Mouse (Mus musculus) spleen, adult 2 months (tissue): ENCODE results near the gene Dnajc7. TPM values are rescaled to one million over a fixed set of nuclear protein-coding genes. Genes with fewer than 3 reads are reported as not detected.
"Not testable (repeated sequence)": the region's sequence is repeated elsewhere in the genome, so short reads cannot be mapped to it uniquely, and the experiment has no call there.

ENCODE experiments used
- DNase-seq, 2 experiments: peaks; one replicate each; pipeline versions ENCODE4 v3.0.0 to v3.0.0-alpha.2; 2012 to 2021; ENCODE audit warnings: low spot score in 2 of 2, low read depth in 1 of 2
- H3K27ac ChIP-seq: fragments of 200-500 bp; 2 replicates; pipeline ENCODE4 v1.5.1; 2012; ENCODE audit warnings: low read length, inconsistent platforms; ENCODE audit not compliant: insufficient read depth
- H3K27me3 ChIP-seq: fragments of 200-500 bp; 2 replicates; pipeline ENCODE4 v1.6.1; 2012; ENCODE audit warnings: mild to moderate bottlenecking, moderate library complexity, low read length, inconsistent platforms; ENCODE audit not compliant: control insufficient read depth, insufficient read depth
- H3K36me3 ChIP-seq: fragments of 200-500 bp; 2 replicates; pipeline ENCODE4 v1.6.1; 2012; ENCODE audit warnings: mild to moderate bottlenecking, low read length, inconsistent platforms; ENCODE audit not compliant: control insufficient read depth, insufficient read depth
- H3K4me1 ChIP-seq: fragments of 200-500 bp; 2 replicates; pipeline ENCODE4 v1.6.1; 2011; ENCODE audit warnings: inconsistent platforms; ENCODE audit not compliant: control insufficient read depth, insufficient read depth, insufficient read length
- H3K4me3 ChIP-seq: fragments of 200-500 bp; 2 replicates; pipeline ENCODE4 v1.5.1; 2011; ENCODE audit warnings: mild to moderate bottlenecking, inconsistent platforms; ENCODE audit not compliant: insufficient read depth, insufficient read length; ENCODE audit errors: extremely low read depth
- CTCF ChIP-seq: fragments of 200-500 bp; IDR thresholded peaks from 2 replicates; pipeline ENCODE4 v1.5.1; 2011; ENCODE audit warnings: mild to moderate bottlenecking, inconsistent platforms; ENCODE audit not compliant: insufficient read depth, insufficient read length, insufficient replicate concordance; ENCODE audit errors: extremely low read depth
- POLR2A ChIP-seq: fragments of 200-500 bp; IDR thresholded peaks from 2 replicates; pipeline ENCODE4 v1.6.1; 2011; ENCODE audit warnings: low read depth, low read length, inconsistent platforms
- WGBS: fragments of 180-500 bp; shearing (Covaris S2); methylation state at CpG from one replicate; pipeline ENCODE4 v1.1.7; 2018; 5-methylcytosine and 5-hydroxymethylcytosine counted together
- polyA plus RNA-seq: library from polyadenylated mRNA; depleted of rRNA; stranded (reverse); fragments of >200 nt; gene quantifications from 2 replicates; pipeline ENCODE4 v1.2.3, GENCODE M21; 2012; rRNA removed

Gene Dnajc7
- polyA plus RNA-seq, 1 experiment: 53.7 TPM

DNA sequence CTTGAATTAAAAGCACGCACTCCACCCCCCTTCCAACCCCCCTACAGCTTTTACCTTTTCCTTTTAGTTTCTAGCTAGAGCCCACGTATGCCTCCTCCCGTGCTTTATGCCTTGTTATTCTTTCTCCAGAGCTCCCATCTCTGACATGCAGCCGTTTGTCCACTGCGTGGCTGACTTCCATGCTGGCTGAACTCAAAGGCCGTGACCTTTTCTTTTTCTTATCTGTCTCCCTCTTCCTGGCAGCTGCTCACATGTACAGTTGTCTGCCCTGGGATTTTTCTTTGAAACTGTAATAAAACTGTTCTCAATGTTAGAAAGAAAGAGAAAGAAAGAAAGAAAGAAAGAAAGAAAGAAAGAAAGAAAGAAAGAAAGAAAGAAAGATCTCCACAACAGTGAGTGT lies 79.0 kb downstream of the Dnajc7 start:
- H3K4me3 ChIP-seq: no peak overlapping the region
- H3K27ac ChIP-seq: no peak overlapping the region
- no peaks in the 10 kb centered on the region for H3K36me3 ChIP-seq
- H3K27me3 ChIP-seq: no peaks in the 10 kb centered on the region
- TF ChIP-seq CTCF: no peak
- no peak for DNase-seq
- 50% methylated on average over 6 of the region's 6 CpGs for WGBS
- H3K4me1 ChIP-seq: peaks cover 7% of the 10 kb centered on the region

DNA sequence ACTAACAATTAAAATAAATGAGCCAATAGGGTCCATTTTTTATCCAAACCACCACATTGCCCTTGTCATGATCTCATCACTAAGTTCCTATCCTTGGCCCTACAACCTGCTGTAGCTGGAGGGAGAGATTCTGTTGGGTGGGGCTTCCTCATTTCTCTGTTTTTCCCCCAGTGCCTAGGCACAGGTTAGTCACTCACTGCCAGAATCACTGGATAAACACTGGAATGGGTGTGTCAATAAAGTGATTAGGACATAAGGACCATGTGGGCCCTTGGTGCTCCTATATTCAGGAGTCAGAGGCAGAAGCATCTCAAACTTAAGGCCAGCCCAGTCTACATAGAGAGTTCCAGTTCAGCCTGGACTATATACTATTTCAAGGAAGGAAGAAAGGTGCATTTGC lies 83.5 kb downstream of the Dnajc7 start:
- Histone ChIP-seq H3K27ac (no peak overlapping the region), H3K4me3 (no peak overlapping the region), H3K36me3 (no peaks in the 10 kb centered on the region), H3K27me3 (no peaks in the 10 kb centered on the region), H3K4me1 (no peaks in the 10 kb centered on the region)
- no peak for DNase-seq
- TF ChIP-seq POLR2A (no peak), CTCF (no peak)

DNA sequence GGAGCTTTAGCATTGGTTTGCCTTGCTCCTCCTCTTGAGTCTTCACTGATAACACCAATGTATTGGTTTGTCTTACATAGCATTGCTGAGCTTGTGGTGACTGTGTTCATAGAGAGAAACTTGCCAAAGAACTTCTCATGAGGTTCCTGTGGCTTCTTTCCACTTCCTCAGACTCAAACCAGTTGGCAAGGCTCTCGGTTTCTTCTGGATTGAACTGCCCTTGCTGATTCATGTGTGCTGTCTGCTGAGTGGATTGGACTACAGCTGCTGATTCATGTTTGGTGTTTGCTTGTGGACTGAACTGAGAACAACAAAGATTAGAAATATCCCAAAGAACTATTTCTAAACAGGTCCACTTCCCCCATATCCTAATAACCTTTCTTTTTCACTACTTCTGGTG lies 84.0 kb downstream of the Dnajc7 start:
- Histone ChIP-seq H3K27ac (no peak overlapping the region), H3K4me1 (no peaks in the 10 kb centered on the region), H3K4me3 (no peak overlapping the region), H3K27me3 (no peaks in the 10 kb centered on the region), H3K36me3 (no peaks in the 10 kb centered on the region)
- TF ChIP-seq CTCF: no peak
- no peak for TF ChIP-seq POLR2A
- DNase-seq: no peak
- 21% methylated on average over 1 of the region's 1 CpGs for WGBS

DNA sequence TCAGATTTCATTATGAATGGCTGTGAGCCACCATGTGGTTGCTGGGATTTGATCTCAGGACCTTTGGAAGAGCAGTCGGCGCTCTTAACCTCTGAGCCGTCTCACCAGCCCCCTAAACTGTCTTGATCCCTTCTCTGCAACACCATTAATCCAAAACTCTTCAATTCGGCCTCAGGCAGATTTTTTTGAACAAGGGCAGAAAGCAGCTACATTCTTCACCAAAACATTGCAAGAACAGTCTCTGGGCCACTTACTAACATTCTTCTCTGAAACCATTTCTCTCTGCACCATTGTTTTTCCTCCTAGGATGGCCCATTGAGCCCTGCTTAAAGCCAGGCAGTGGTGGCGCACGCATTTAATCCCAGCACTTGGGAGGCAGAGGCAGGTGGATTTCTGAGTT lies 85.1 kb downstream of the Dnajc7 start:
- not testable (repeated sequence) for H3K27ac ChIP-seq, H3K4me1 ChIP-seq, H3K27me3 ChIP-seq, H3K4me3 ChIP-seq, H3K36me3 ChIP-seq, DNase-seq
- 97% methylated on average over 6 of the region's 6 CpGs for WGBS

DNA sequence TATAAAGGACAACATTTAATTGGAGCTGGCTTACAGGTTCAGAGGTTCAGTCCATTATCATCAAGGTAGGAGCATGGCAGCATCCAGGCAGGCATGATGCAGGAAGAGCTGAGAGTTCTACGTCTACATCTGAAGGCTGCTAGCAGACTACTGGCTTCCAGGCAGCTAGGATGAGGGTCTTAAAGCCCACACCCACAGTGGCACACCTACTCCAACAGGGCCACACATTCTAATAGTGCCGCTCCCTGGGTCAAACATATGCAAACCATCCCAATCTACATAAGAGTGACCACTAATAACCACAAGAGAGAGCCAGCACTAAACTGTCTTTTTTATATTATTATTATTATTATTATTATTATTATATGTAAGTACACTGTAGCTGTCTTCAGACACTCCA lies 85.6 kb downstream of the Dnajc7 start:
- H3K36me3 ChIP-seq, DNase-seq, H3K4me3 ChIP-seq, H3K27me3 ChIP-seq, H3K27ac ChIP-seq, H3K4me1 ChIP-seq: not testable (repeated sequence)
- WGBS: 91% methylated on average over 2 of the region's 2 CpGs

DNA sequence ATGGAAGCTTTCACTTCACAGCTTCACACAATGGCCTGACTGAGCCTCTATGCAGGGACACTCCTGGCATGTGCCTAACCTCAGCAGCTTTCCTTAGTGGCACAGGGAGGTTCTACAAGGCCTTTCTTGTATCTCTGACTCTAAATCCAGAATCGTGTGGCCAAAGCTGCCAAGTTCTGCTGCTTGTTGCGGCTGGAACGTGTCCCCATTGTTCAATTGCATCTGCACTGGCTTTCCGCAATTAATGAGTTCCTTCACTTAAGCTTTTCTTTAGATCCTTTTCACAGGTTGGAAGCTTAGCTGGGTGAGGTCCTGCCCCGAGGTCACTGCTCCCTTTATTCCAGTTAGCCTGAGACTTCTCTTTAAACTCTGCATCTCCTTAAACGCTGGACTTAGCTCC lies 86.1 kb downstream of the Dnajc7 start:
- Histone ChIP-seq H3K27me3 (no peaks in the 10 kb centered on the region), H3K4me3 (no peak overlapping the region), H3K27ac (no peak overlapping the region), H3K36me3 (no peaks in the 10 kb centered on the region), H3K4me1 (no peaks in the 10 kb centered on the region)
- WGBS: 86% methylated on average over 6 of the region's 6 CpGs
- no peak for TF ChIP-seq POLR2A
- no peak for TF ChIP-seq CTCF
- DNase-seq: no peak

Other genes with a start within 250 kb of the Dnajc7 start
- gene Jup, start 222.4 kb downstream of the Dnajc7 start, polyA plus RNA-seq: 84.5 and 91.6 TPM in 2 replicates
- 6.7 and 11.1 TPM in 2 replicates for gene P3h4, start 205.3 kb downstream of the Dnajc7 start, polyA plus RNA-seq
- gene Fkbp10, start 204.5 kb downstream of the Dnajc7 start, polyA plus RNA-seq: 14.9 and 16.7 TPM in 2 replicates
- gene Nt5c3b, start 178.4 kb downstream of the Dnajc7 start, polyA plus RNA-seq: 28.8 and 40.8 TPM in 2 replicates
- gene Klhl10, start 178.3 kb downstream of the Dnajc7 start, polyA plus RNA-seq: 0.18 and 0.27 TPM in 2 replicates
- gene Klhl11, start 147.4 kb downstream of the Dnajc7 start, polyA plus RNA-seq: 2.6 and 4.2 TPM in 2 replicates
- 57.4 and 58.6 TPM in 2 replicates for gene Acly, start 92.2 kb downstream of the Dnajc7 start, polyA plus RNA-seq
- 0.04 and 0.07 TPM in 2 replicates for gene Ttc25, start 74.6 kb downstream of the Dnajc7 start, polyA plus RNA-seq
- gene Cnp, start 45.3 kb downstream of the Dnajc7 start, polyA plus RNA-seq: 97.4 and 120 TPM in 2 replicates
- gene Nkiras2, start 924 bp downstream of the Dnajc7 start, polyA plus RNA-seq: 39.5 and 48.9 TPM in 2 replicates
- 0.50 and 0.60 TPM in 2 replicates for gene Zfp385c, start 72.3 kb upstream of the Dnajc7 start, polyA plus RNA-seq
- 15.1 and 17.6 TPM in 2 replicates for gene Dhx58, start 84.1 kb upstream of the Dnajc7 start, polyA plus RNA-seq
- gene Kat2a, start 92.3 kb upstream of the Dnajc7 start, polyA plus RNA-seq: 31.1 and 39.0 TPM in 2 replicates
- gene Hspb9, start 93.7 kb upstream of the Dnajc7 start, polyA plus RNA-seq: 0.36 TPM in 1 of 2 replicates, not detected in the other
- gene Rab5c, start 118.0 kb upstream of the Dnajc7 start, polyA plus RNA-seq: 183 and 200 TPM in 2 replicates
- gene Kcnh4, start 139.8 kb upstream of the Dnajc7 start, polyA plus RNA-seq: 0.82 and 1.5 TPM in 2 replicates
- 0.22 TPM in 1 of 2 replicates, not detected in the other for gene Hcrt, start 142.8 kb upstream of the Dnajc7 start, polyA plus RNA-seq
- gene Ghdc, start 150.8 kb upstream of the Dnajc7 start, polyA plus RNA-seq: 7.8 and 9.6 TPM in 2 replicates
- gene Stat5b, start 230.6 kb upstream of the Dnajc7 start, polyA plus RNA-seq: 33.2 and 45.2 TPM in 2 replicates
- 24.7 and 35.7 TPM in 2 replicates for gene Stat5a, start 239.2 kb upstream of the Dnajc7 start, polyA plus RNA-seq